Mouse (Mus musculus) CH12.LX (cell line): ENCODE measurements around the gene Poln. TPM values are rescaled to one million over a fixed set of nuclear protein-coding genes. Genes with fewer than 3 reads are reported as not detected.

Experiments
- DNase-seq: peaks from one replicate; pipeline ENCODE4 v3.0.0-alpha.2; 2013; ENCODE audit errors: extremely low read depth
- H3K27ac ChIP-seq: 2 replicates; pipeline ENCODE4 v1.5.1; 2012; ENCODE audit warnings: low read depth, mild to moderate bottlenecking, control low read depth, moderate library complexity; ENCODE audit not compliant: insufficient read depth
- H3K27me3 ChIP-seq: replicated peaks from 2 replicates; pipeline ENCODE3; 2012; ENCODE audit warnings: inconsistent platforms
- H3K36me3 ChIP-seq, 2 experiments: replicated peaks in 1 of 2; 2 replicates each; pipeline versions ENCODE3 to v1.6.1; 2012; ENCODE audit warnings: inconsistent platforms in 1 of 2, low read length in 1 of 2, mild to moderate bottlenecking in 1 of 2, mixed read lengths in 1 of 2, moderate library complexity in 1 of 2; ENCODE audit not compliant: control insufficient read depth in 1 of 2, insufficient read depth in 1 of 2
- H3K4me1 ChIP-seq, 2 experiments: 2 replicates each; pipeline ENCODE4 v1.6.1; 2012; ENCODE audit warnings: inconsistent platforms in 1 of 2, moderate library complexity in 1 of 2; ENCODE audit not compliant: insufficient read depth in 2 of 2, control insufficient read depth in 1 of 2
- H3K4me2 ChIP-seq: 2 replicates; pipeline ENCODE4 v1.6.1; 2012; ENCODE audit warnings: low read depth, mild to moderate bottlenecking, control low read depth; ENCODE audit not compliant: poor library complexity, insufficient read depth, severe bottlenecking
- H3K4me3 ChIP-seq, 3 experiments: fragments of 150-350 bp in 1 of 3; sonication (generic) in 1 of 3; replicated peaks in 1 of 3; 2 replicates each; pipeline versions ENCODE3 to v1.5.1; 2011 to 2012; ENCODE audit warnings: low read depth in 2 of 3, low read length in 2 of 3, mild to moderate bottlenecking in 2 of 3, moderate library complexity in 2 of 3, control low read depth in 1 of 3, improper control_type of control experiment in 1 of 3, inconsistent platforms in 1 of 3, mixed read lengths in 1 of 3; ENCODE audit not compliant: poor library complexity in 1 of 3
- H3K79me2 ChIP-seq: replicated peaks from 2 replicates; pipeline ENCODE4 v1.6.1; 2012; ENCODE audit warnings: mild to moderate bottlenecking, moderate library complexity; ENCODE audit not compliant: control insufficient read depth, poor library complexity, insufficient read depth, severe bottlenecking; ENCODE audit errors: extremely low read depth
- H3K9ac ChIP-seq: 2 replicates; pipeline ENCODE4 v1.6.1; 2012; ENCODE audit warnings: low read depth, mild to moderate bottlenecking, control low read depth, moderate library complexity; ENCODE audit not compliant: insufficient read depth
- H3K9me3 ChIP-seq: replicated peaks from 2 replicates; pipeline ENCODE3; 2012; ENCODE audit warnings: low read length, inconsistent platforms, mixed read lengths
- BHLHE40 ChIP-seq: IDR thresholded peaks from 2 replicates; pipeline ENCODE4 v1.6.1; 2011; ENCODE audit warnings: mild to moderate bottlenecking, low read depth, low read length, improper control_type of control experiment
- CHD1 ChIP-seq: IDR thresholded peaks from 2 replicates; pipeline ENCODE4 v1.6.1; 2012; ENCODE audit warnings: low read depth, low read length, improper control_type of control experiment, inconsistent platforms
- CHD2 ChIP-seq: IDR thresholded peaks from 2 replicates; pipeline ENCODE4 v1.6.1; 2011; ENCODE audit warnings: low read length, improper control_type of control experiment
- E2F4 ChIP-seq: IDR thresholded peaks from 2 replicates; pipeline ENCODE4 v1.6.1; 2011; ENCODE audit warnings: low read depth, low read length, improper control_type of control experiment; ENCODE audit not compliant: insufficient replicate concordance
- ELF1 ChIP-seq: IDR thresholded peaks from 2 replicates; pipeline ENCODE4 v1.6.1; 2014; ENCODE audit warnings: low read depth, mild to moderate bottlenecking, inconsistent platforms, low read length, improper control_type of control experiment
- ETS1 ChIP-seq: conservative IDR thresholded peaks from 2 replicates; pipeline ENCODE4 v1.6.1; 2012; ENCODE audit warnings: low read depth, mild to moderate bottlenecking, inconsistent platforms, low read length, improper control_type of control experiment, moderate library complexity
- GABPA ChIP-seq: IDR thresholded peaks from 2 replicates; pipeline ENCODE4 v1.6.1; 2012; ENCODE audit warnings: low read depth, low read length, improper control_type of control experiment, inconsistent platforms; ENCODE audit not compliant: insufficient replicate concordance
- HCFC1 ChIP-seq: IDR thresholded peaks from 2 replicates; pipeline ENCODE4 v1.6.1; 2012; ENCODE audit warnings: low read depth, mild to moderate bottlenecking, inconsistent platforms, low read length, improper control_type of control experiment
- IRF4 ChIP-seq: IDR thresholded peaks from 2 replicates; pipeline ENCODE4 v1.6.1; 2014; ENCODE audit warnings: low read depth, mild to moderate bottlenecking, inconsistent platforms, low read length, improper control_type of control experiment
- JUND ChIP-seq: conservative IDR thresholded peaks from 2 replicates; pipeline ENCODE4 v1.6.1; 2011; ENCODE audit warnings: low read depth, low read length, improper control_type of control experiment
- MAX ChIP-seq: IDR thresholded peaks from 2 replicates; pipeline ENCODE4 v1.6.1; 2011; ENCODE audit warnings: low read length, improper control_type of control experiment
- MEF2A ChIP-seq: IDR thresholded peaks from 2 replicates; pipeline ENCODE4 v1.6.1; 2014; ENCODE audit warnings: low read depth, mild to moderate bottlenecking, inconsistent platforms, low read length, improper control_type of control experiment, borderline replicate concordance
- MXI1 ChIP-seq: IDR thresholded peaks from 2 replicates; pipeline ENCODE4 v1.6.1; 2011; ENCODE audit warnings: mild to moderate bottlenecking, low read depth, low read length, improper control_type of control experiment
- MYC ChIP-seq: IDR thresholded peaks from 2 replicates; pipeline ENCODE4 v1.6.1; 2011; ENCODE audit warnings: low read depth, mild to moderate bottlenecking, improper control_type of control experiment, low read length
- NELFE ChIP-seq: IDR thresholded peaks from 2 replicates; pipeline ENCODE4 v1.6.1; 2011; ENCODE audit warnings: low read depth, low read length, improper control_type of control experiment
- NRF1 ChIP-seq: IDR thresholded peaks from 2 replicates; pipeline ENCODE4 v1.6.1; 2014; ENCODE audit warnings: low read depth, mild to moderate bottlenecking, inconsistent platforms, low read length, improper control_type of control experiment, moderate library complexity
- PAX5 ChIP-seq: IDR thresholded peaks from 2 replicates; pipeline ENCODE4 v1.6.1; 2012; ENCODE audit warnings: low read length, inconsistent platforms, mixed read lengths
- POLR2A ChIP-seq: IDR thresholded peaks from 2 replicates; pipeline ENCODE4 v1.6.1; 2011; ENCODE audit warnings: low read depth, mild to moderate bottlenecking, improper control_type of control experiment, low read length
- POLR2AphosphoS2 ChIP-seq: IDR thresholded peaks from 2 replicates; pipeline ENCODE4 v1.6.1; 2011; ENCODE audit warnings: low read depth, low read length, improper control_type of control experiment
- RAD21 ChIP-seq: IDR thresholded peaks from 2 replicates; pipeline ENCODE4 v1.6.1; 2011; ENCODE audit warnings: low read depth, mild to moderate bottlenecking, low read length, improper control_type of control experiment, moderate library complexity
- RCOR1 ChIP-seq: conservative IDR thresholded peaks from 2 replicates; pipeline ENCODE4 v1.6.1; 2012; ENCODE audit warnings: low read depth, mild to moderate bottlenecking, inconsistent platforms, low read length, improper control_type of control experiment
- TCF12 ChIP-seq: IDR thresholded peaks from 2 replicates; pipeline ENCODE4 v1.6.1; 2014; ENCODE audit warnings: low read depth, mild to moderate bottlenecking, inconsistent platforms, low read length, improper control_type of control experiment
- UBTF ChIP-seq: IDR thresholded peaks from 2 replicates; pipeline ENCODE4 v1.6.1; 2012; ENCODE audit warnings: low read depth, mild to moderate bottlenecking, inconsistent platforms, low read length, improper control_type of control experiment, moderate library complexity
- USF1 ChIP-seq: IDR thresholded peaks from 2 replicates; pipeline ENCODE4 v1.6.1; 2014; ENCODE audit warnings: low read depth, mild to moderate bottlenecking, inconsistent platforms, low read length, improper control_type of control experiment
- USF2 ChIP-seq: conservative IDR thresholded peaks from 2 replicates; pipeline ENCODE4 v1.6.1; 2011; ENCODE audit warnings: low read depth, low read length, improper control_type of control experiment
- ZKSCAN1 ChIP-seq: IDR thresholded peaks from 2 replicates; pipeline ENCODE4 v1.6.1; 2012; ENCODE audit warnings: low read depth, inconsistent platforms, low read length, improper control_type of control experiment, borderline replicate concordance
- ZNF384 ChIP-seq: IDR thresholded peaks from 2 replicates; pipeline ENCODE4 v1.6.1; 2012; ENCODE audit warnings: low read depth, low read length, improper control_type of control experiment, inconsistent platforms
- dilution Hi-C: fragments of 300-500 bp; cut with MboI; formaldehyde crosslinking; loops from 2 replicates; pipeline ENCODE4 v1.14.3; 2020; ENCODE audit warnings: low sequenced_read_pairs; ENCODE audit not compliant: extremely low pct_unique_long_range_greater_than_20kb, extremely low pct_ligation_motif_present
- in situ Hi-C: fragments of 300-500 bp; cut with MboI; formaldehyde crosslinking; loops from 3 replicates; pipeline ENCODE4 v1.14.3; 2019; ENCODE audit warnings: low sequenced_read_pairs, low pct_ligation_motif_present, low pct_unique_long_range_greater_than_20kb, mixed read lengths
- polyA plus RNA-seq: library from polyadenylated mRNA; unstranded; fragments of >175 nt; gene quantifications from 2 replicates; pipeline ENCODE4 v1.2.1, GENCODE M21; 2012; ENCODE audit warnings: low read depth; ENCODE audit not compliant: insufficient read length
- total RNA-seq, 2 experiments: library from RNA; depleted of rRNA; stranded (reverse); fragments of 300-350 nt in 1 of 2; fragments of >200 nt in 1 of 2; gene quantifications; 2 replicates each; pipeline ENCODE4 v1.2.3; 2012 to 2014

Poln gene
- total and polyA plus RNA-seq, 3 experiments = 0.25 to 0.64 (median 0.39) TPM

DNA sequence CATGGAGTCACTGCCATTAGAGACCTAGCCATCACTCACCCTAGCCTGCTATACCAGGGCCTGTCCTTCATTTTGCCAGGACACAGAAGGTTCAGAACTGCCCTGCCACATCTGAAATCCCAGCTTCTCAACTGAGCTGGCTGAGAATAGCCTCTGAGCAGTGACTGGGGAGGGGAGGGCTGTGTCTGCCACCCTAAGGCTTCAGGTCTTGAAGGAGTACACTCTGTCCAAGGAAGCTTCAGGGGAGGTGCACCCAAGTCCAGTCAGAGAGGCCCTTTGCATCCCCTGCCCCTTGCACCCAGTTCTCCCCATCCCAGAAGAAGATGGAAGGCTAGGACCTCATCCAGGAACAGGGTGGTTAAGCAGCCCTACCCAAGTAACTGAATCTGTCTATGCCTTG lies 16.5 kb upstream of the Poln start:
- H3K36me3 ChIP-seq = peaks cover 0 to 2% of the 10 kb centered on the region in 2 experiments
- dilution Hi-C loops = no loop called here
- no peaks in the 10 kb centered on the region for H3K9me3 ChIP-seq
- no peaks in the 10 kb centered on the region for H3K79me2 ChIP-seq
- peaks cover 14% of the 10 kb centered on the region for H3K27me3 ChIP-seq
- H3K4me3 ChIP-seq = no peak overlapping the region
- TF ChIP-seq MAX = no peak
- TF ChIP-seq CHD2 = no peak
- no peak for TF ChIP-seq USF2
- no peak for TF ChIP-seq POLR2A
- no peak for TF ChIP-seq GABPA
- no peak for TF ChIP-seq RAD21
- no peak for TF ChIP-seq HCFC1
- no peak for TF ChIP-seq TCF12
- TF ChIP-seq RCOR1 = no peak
- TF ChIP-seq PAX5 = no peak
- TF ChIP-seq NRF1 = no peak
- no peak for TF ChIP-seq POLR2AphosphoS2
- no peak for TF ChIP-seq MXI1
- no peak for TF ChIP-seq ZNF384
- no peak for TF ChIP-seq NELFE
- TF ChIP-seq E2F4 = no peak
- TF ChIP-seq BHLHE40 = no peak
- TF ChIP-seq MEF2A = no peak
- TF ChIP-seq, all 38 proteins: peak for 0
- Histone ChIP-seq H3K4me1 (peaks cover 28 to 46% of the 10 kb centered on the region in 2 experiments), H3K4me2 (0 out of 2 replicates have a peak overlapping the region, but pooled peaks have one; percentile 81), H3K9ac (no peak overlapping the region), H3K27ac (no peak overlapping the region)
- in situ Hi-C loops = no loop called here
- no peak for DNase-seq

DNA sequence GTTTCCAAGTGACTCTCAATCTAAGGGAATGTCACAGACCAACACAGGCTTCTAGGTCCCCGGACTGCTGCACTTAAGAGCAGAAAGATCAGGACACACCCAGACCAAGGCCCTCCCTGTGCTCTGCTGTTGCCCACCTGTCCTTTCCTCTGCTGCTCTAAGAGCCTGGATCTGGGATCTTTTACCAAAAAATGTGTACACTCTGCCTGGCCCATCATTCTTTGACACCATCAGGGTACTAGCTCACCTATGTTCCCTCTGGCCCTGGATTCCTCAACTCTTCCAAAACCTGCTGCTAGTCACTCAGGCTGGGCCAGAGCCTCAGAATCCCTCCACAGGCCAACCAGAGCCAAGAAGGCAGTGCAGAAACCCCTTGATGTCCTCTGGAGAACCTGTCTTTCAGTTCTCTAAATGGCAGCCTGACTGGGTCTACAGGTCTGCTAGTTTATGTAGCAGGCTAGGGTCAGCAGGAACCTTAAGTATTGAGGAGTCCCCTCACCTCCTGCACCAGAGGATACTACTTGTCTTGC lies 15.9 kb upstream of the Poln start:
- H3K4me3 ChIP-seq = no peak overlapping the region
- peaks cover 25 to 40% of the 10 kb centered on the region in 2 experiments for H3K4me1 ChIP-seq

More for the DNA sequence above, 15.9 kb upstream of the Poln start:
- no peak overlapping the region for H3K4me2 ChIP-seq
- H3K27ac ChIP-seq = no peak overlapping the region
- peaks cover 0 to 4% of the 10 kb centered on the region in 2 experiments for H3K36me3 ChIP-seq
- TF ChIP-seq JUND = no peak
- no peak for TF ChIP-seq RCOR1
- no peak for TF ChIP-seq CHD2
- TF ChIP-seq USF1 = no peak
- no peak for TF ChIP-seq ZNF384
- no peak for TF ChIP-seq RAD21
- no peak for TF ChIP-seq MYC
- TF ChIP-seq TCF12 = no peak
- no peak for TF ChIP-seq ZKSCAN1
- no peak for TF ChIP-seq GABPA
- no peak for TF ChIP-seq ETS1
- TF ChIP-seq USF2 = no peak
- TF ChIP-seq ELF1 = no peak
- TF ChIP-seq MAX = no peak
- TF ChIP-seq UBTF = no peak
- TF ChIP-seq CHD1 = no peak
- TF ChIP-seq IRF4 = no peak
- TF ChIP-seq, all 38 proteins: peak for 0
- in situ Hi-C loops = no loop called here
- H3K9ac ChIP-seq = no peak overlapping the region
- dilution Hi-C loops = no loop called here
- H3K27me3 ChIP-seq = peaks cover 14% of the 10 kb centered on the region
- H3K79me2 ChIP-seq = no peaks in the 10 kb centered on the region
- DNase-seq = no peak
- H3K9me3 ChIP-seq = no peaks in the 10 kb centered on the region
